Mouse (Mus musculus) kidney, embryonic 14.5 days (tissue): ENCODE measurements around the gene Rfwd3. TPM values are rescaled to one million over a fixed set of nuclear protein-coding genes. Genes with fewer than 3 reads are reported as not detected.

ENCODE experiments used
- ATAC-seq: fragments of 200-750 bp; cut with Nextera tagmentation; 2 replicates; pipeline ENCODE4 v1.8.0; 2017; ENCODE audit warnings: moderate number of reproducible peaks, mild to moderate bottlenecking, moderate TSS enrichment, moderate library complexity; ENCODE audit not compliant: low FRiP score, low TSS enrichment
- H3K27ac ChIP-seq: fragments of 300-500 bp; sonication (generic); 2 replicates; pipeline ENCODE4 v1.5.1; 2014; ENCODE audit warnings: low read depth, mild to moderate bottlenecking, low read length, moderate library complexity, mixed read lengths
- H3K27me3 ChIP-seq: fragments of 300-500 bp; sonication (generic); 2 replicates; pipeline ENCODE4 v1.6.1; 2014; ENCODE audit warnings: mild to moderate bottlenecking, low read length; ENCODE audit not compliant: control insufficient read depth, insufficient read depth
- H3K36me3 ChIP-seq: fragments of 300-500 bp; sonication (generic); 2 replicates; pipeline ENCODE4 v1.6.1; 2014; ENCODE audit warnings: low read length, mixed read lengths; ENCODE audit not compliant: control insufficient read depth, insufficient read depth
- H3K4me1 ChIP-seq: fragments of 300-500 bp; sonication (generic); 2 replicates; pipeline ENCODE4 v1.6.1; 2014; ENCODE audit warnings: low read length, mixed read lengths; ENCODE audit not compliant: control insufficient read depth, insufficient read depth
- H3K4me2 ChIP-seq: fragments of 300-500 bp; sonication (generic); replicated peaks from 2 replicates; pipeline ENCODE4 v1.6.1; 2014; ENCODE audit warnings: low read depth, mild to moderate bottlenecking, low read length
- H3K4me3 ChIP-seq: fragments of 300-500 bp; sonication (generic); 2 replicates; pipeline ENCODE4 v1.5.1; 2014; ENCODE audit warnings: mild to moderate bottlenecking, low read length
- H3K9ac ChIP-seq: fragments of 300-500 bp; sonication (generic); 2 replicates; pipeline ENCODE4 v1.6.1; 2014; ENCODE audit warnings: low read depth, mild to moderate bottlenecking, low read length, moderate library complexity
- H3K9me3 ChIP-seq: fragments of 300-500 bp; sonication (generic); 2 replicates; pipeline ENCODE4 v1.6.1; 2016; ENCODE audit warnings: low read length; ENCODE audit not compliant: control insufficient read depth
- WGBS: fragments of 180-500 bp; shearing (Covaris S2); extraction: QIAGEN DNeasy Blood & Tissue Kit; methylation state at CpG from one replicate; pipeline ENCODE4 v1.1.7; 2014; 5-methylcytosine and 5-hydroxymethylcytosine counted together
- polyA plus RNA-seq: library from polyadenylated mRNA; unstranded; fragments of >200 nt; fragmentation: Nextera tagmentation; extraction: Ambion mirVana; gene quantifications from 2 replicates; pipeline ENCODE4 v1.2.1, GENCODE M21; 2014

The Rfwd3 gene
- polyA plus RNA-seq, 1 experiment from 2014 or later, result 75.0 TPM

DNA sequence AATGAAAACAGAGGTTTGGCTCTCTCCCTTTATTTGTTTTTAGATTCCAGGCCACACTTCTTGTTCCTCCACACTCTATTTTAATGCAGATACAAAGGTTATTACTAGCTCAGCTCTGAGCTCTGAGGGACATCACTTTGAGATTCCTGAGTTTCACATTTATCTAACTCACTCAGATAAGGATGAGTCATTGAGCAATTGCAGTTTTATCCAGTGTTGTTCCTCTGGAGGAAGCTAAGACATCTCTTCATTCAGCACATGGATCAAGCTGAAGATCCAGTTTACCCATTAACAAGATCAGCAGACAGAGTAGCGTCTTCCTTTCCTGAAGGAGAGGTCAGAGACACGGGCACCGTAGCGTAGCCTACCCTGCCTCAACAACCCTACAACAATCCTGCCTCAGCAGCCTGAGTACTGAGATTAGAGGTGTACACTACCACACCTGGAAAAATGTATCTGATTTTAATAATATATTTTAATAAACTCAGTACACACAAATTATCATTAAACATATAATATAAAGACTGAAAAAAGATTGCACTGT, 53.7 kb downstream of the Rfwd3 start:
- no peaks in the 10 kb centered on the region for H3K4me1 ChIP-seq
- H3K9ac ChIP-seq, result no peak overlapping the region
- H3K4me3 ChIP-seq, result no peak overlapping the region
- no peak for ATAC-seq
- H3K27ac ChIP-seq, result no peak overlapping the region
- H3K36me3 ChIP-seq, result no peaks in the 10 kb centered on the region
- no peaks in the 10 kb centered on the region for H3K9me3 ChIP-seq
- H3K27me3 ChIP-seq, result no peaks in the 10 kb centered on the region
- 82% methylated on average over 4 of the region's 4 CpGs for WGBS
- H3K4me2 ChIP-seq, result no peak overlapping the region

- Histone ChIP-seq H3K36me3 (no peaks in the 10 kb centered on the region), H3K4me1 (peaks cover 2% of the 10 kb centered on the region; the same call in 1 of the 2 replicates), H3K9me3 (no peaks in the 10 kb centered on the region), H3K4me2 (no peak overlapping the region), H3K4me3 (no peak overlapping the region), H3K9ac (no peak overlapping the region), H3K27ac (no peak overlapping the region), H3K27me3 (no peaks in the 10 kb centered on the region)
- WGBS, result 83% methylated on average over 3 of the region's 3 CpGs
- no peak for ATAC-seq
Observed at GRCm38 (mm10) chr8:111237301-111237700, 62.7 kb downstream of the Rfwd3 start.

DNA sequence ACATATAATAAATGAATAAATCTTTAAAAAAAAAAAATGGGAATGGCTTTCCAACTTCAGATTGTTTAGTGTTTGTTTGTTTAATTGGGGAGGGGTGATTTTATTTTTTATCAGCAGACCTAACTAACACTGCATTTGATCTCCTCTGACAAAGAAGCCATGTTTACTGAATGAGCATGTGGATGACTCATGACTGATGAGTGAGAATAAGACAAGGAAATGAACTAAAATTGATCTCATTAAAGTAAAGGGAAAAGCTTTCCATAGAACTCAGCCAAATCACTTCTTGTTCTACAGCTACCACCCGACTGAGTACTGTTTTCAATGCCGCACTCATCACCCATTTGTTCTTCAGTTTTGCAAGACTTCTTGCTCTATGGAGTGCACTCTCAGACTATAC, 66.3 kb downstream of the Rfwd3 start:
- Histone ChIP-seq H3K27me3 (no peaks in the 10 kb centered on the region), H3K4me1 (peaks cover 2% of the 10 kb centered on the region; the same call in 1 of the 2 replicates), H3K4me2 (no peak overlapping the region), H3K27ac (no peak overlapping the region), H3K9me3 (no peaks in the 10 kb centered on the region), H3K9ac (no peak overlapping the region), H3K4me3 (no peak overlapping the region), H3K36me3 (no peaks in the 10 kb centered on the region)
- WGBS, result 100% methylated on average over 2 of the region's 2 CpGs
- no peak for ATAC-seq

- Histone ChIP-seq H3K36me3 (no peaks in the 10 kb centered on the region), H3K9ac (no peak overlapping the region), H3K4me1 (no peaks in the 10 kb centered on the region), H3K9me3 (no peaks in the 10 kb centered on the region), H3K27ac (no peak overlapping the region), H3K27me3 (no peaks in the 10 kb centered on the region), H3K4me3 (no peak overlapping the region), H3K4me2 (no peak overlapping the region)
- 72% methylated on average over 5 of the region's 5 CpGs for WGBS
- no peak for ATAC-seq
Observed at GRCm38 (mm10) chr8:111224153-111224552, 75.9 kb downstream of the Rfwd3 start.

Other genes with a start within 250 kb of the Rfwd3 start
- gene Exosc6, start 243.9 kb downstream of the Rfwd3 start, polyA plus RNA-seq, result 53.3 and 77.3 TPM in 2 replicates
- gene Clec18a, start 207.8 kb downstream of the Rfwd3 start, polyA plus RNA-seq, result 51.6 and 59.0 TPM in 2 replicates
- gene Pdpr, start 205.6 kb downstream of the Rfwd3 start, polyA plus RNA-seq, result 3.9 and 8.6 TPM in 2 replicates
- gene Glg1, start 41.0 kb downstream of the Rfwd3 start, polyA plus RNA-seq, result 60.1 and 95.8 TPM in 2 replicates
- gene Mlkl, start 38.0 kb upstream of the Rfwd3 start, polyA plus RNA-seq, result 0.76 and 1.7 TPM in 2 replicates
- gene Fa2h, start 93.6 kb upstream of the Rfwd3 start, polyA plus RNA-seq, result 0.84 and 0.90 TPM in 2 replicates
- 4.8 and 6.2 TPM in 2 replicates for gene Wdr59, start 221.9 kb upstream of the Rfwd3 start, polyA plus RNA-seq
- 28.1 and 37.4 TPM in 2 replicates for gene Znrf1, start 235.9 kb upstream of the Rfwd3 start, polyA plus RNA-seq